In genomic region chr5:100333607-100334380, GRCm38 (mm10) we compare ENCODE assay signal across 18 mouse cellular contexts.
DNase-seq lines count a peak whose midpoint lies in the region; ATAC-seq and TF ChIP-seq lines count a peak whose summit lies in the region.
"Had no signal": no experiment of that assay in that cellular context is flagged by ENCODE, and none has a peak within 500 bp of the region (broad histone marks: within the 10 kb centered on the region; RNA-seq: fewer than 3 reads in every experiment).

No protein-coding gene starts in this region.

- no peak for TF ChIP-seq POLR2A in thymus, adult 2 months (IDR thresholded peaks at IDR 0.05; ENCODE audit: control insufficient read depth, extremely low read depth, insufficient read depth, low read length, poor library complexity)

- no peaks in the 10 kb centered on the region for H3K36me3 ChIP-seq in heart, embryonic 11.5 days (ENCODE audit: control insufficient read depth, insufficient read depth, low read length)
- H3K36me3 ChIP-seq in thymus, adult 2 months (ENCODE audit: control insufficient read depth, insufficient read depth, low read length) = no peaks in the 10 kb centered on the region
- H3K36me3 ChIP-seq in intestine, postnatal 0 days (ENCODE audit: control insufficient read depth, insufficient read depth) = no peaks in the 10 kb centered on the region
- no peaks in the 10 kb centered on the region for H3K36me3 ChIP-seq in neural tube, embryonic 15.5 days
- H3K36me3 ChIP-seq: limb, embryonic 13.5 days; midbrain, embryonic 12.5 days had no signal

- peaks cover 9% of the 10 kb centered on the region for H3K4me1 ChIP-seq in heart, embryonic 11.5 days (ENCODE audit: control insufficient read depth, insufficient read depth, low read length)
- H3K4me1 ChIP-seq in thymus, adult 2 months (replicated peaks; ENCODE audit: control insufficient read depth, insufficient read depth, low read length) = no peaks in the 10 kb centered on the region
- H3K4me1 ChIP-seq in intestine, postnatal 0 days (replicated peaks; ENCODE audit: control insufficient read depth, insufficient read depth, low read length) = no peaks in the 10 kb centered on the region
- 0 out of 2 replicates have a peak, but pooled peaks cover 10% of the 10 kb centered on the region for H3K4me1 ChIP-seq in neural tube, embryonic 15.5 days

- no peak for DNase-seq in heart, postnatal 36 days
- peak; percentile 43 for DNase-seq in thymus, adult 2 months
- DNase-seq in thymus, postnatal 0 days (ENCODE audit: low spot score) = no peak
- DNase-seq in right cerebral cortex, adult 2 months (ENCODE audit: low spot score in 2 of 2) = no peak
- no peak for DNase-seq in urinary bladder, postnatal 25 days (ENCODE audit: low spot score)
- DNase-seq: cerebellum, adult 2 months; embryo, embryonic 11 days; kidney, adult 8-10 months; lung, adult 18-20 months; lung, postnatal 4 days; right cerebral cortex, postnatal 4 days had no signal

- 52% methylated on average over 14 of the region's 14 CpGs for WGBS in heart, embryonic 11.5 days (ENCODE audit: insufficient replicate concordance)
- 80% methylated on average over 14 of the region's 14 CpGs for WGBS in thymus, adult 2 months
- WGBS in intestine, postnatal 0 days = 45% methylated on average over 14 of the region's 14 CpGs
- 65% methylated on average over 14 of the region's 14 CpGs for WGBS in neural tube, embryonic 15.5 days

- H3K27me3 ChIP-seq in heart, embryonic 11.5 days (ENCODE audit: control insufficient read depth, insufficient read depth, low read length) = no peaks in the 10 kb centered on the region
- H3K27me3 ChIP-seq in thymus, adult 2 months (ENCODE audit: control insufficient read depth, insufficient read depth, low read length) = no peaks in the 10 kb centered on the region; the same call in 1 of the 2 replicates
- no peaks in the 10 kb centered on the region for H3K27me3 ChIP-seq in intestine, postnatal 0 days (replicated peaks; ENCODE audit: control insufficient read depth, insufficient read depth, low read length)
- no peaks in the 10 kb centered on the region for H3K27me3 ChIP-seq in neural tube, embryonic 15.5 days (replicated peaks)
- H3K27me3 ChIP-seq: limb, embryonic 13.5 days; midbrain, embryonic 12.5 days had no signal

- intact Hi-C loops in heart, postnatal 36 days (cut with DNase I) = no loop called here

- no peaks in the 10 kb centered on the region for H3K9me3 ChIP-seq in heart, embryonic 11.5 days (replicated peaks; ENCODE audit: control insufficient read depth, low read length)
- H3K9me3 ChIP-seq in intestine, postnatal 0 days (ENCODE audit: control insufficient read depth) = no peaks in the 10 kb centered on the region
- H3K9me3 ChIP-seq in neural tube, embryonic 15.5 days (replicated peaks) = no peaks in the 10 kb centered on the region
- H3K9me3 ChIP-seq: limb, embryonic 13.5 days; midbrain, embryonic 12.5 days had no signal

- H3K27ac ChIP-seq in heart, embryonic 11.5 days (ENCODE audit: low read depth, low read length) = 0 out of 2 replicates have a peak overlapping the region, but pooled peaks have one; percentile 29
- no peak overlapping the region for H3K27ac ChIP-seq in thymus, adult 2 months (ENCODE audit: control insufficient read depth, insufficient read depth, low read length)
- no peak overlapping the region for H3K27ac ChIP-seq in intestine, postnatal 0 days (ENCODE audit: low read depth, low read length)
- H3K27ac ChIP-seq in neural tube, embryonic 15.5 days (replicated peaks) = no peak overlapping the region
- H3K27ac ChIP-seq: limb, embryonic 13.5 days; midbrain, embryonic 12.5 days had no signal

- TF ChIP-seq CTCF in thymus, adult 2 months (IDR thresholded peaks at IDR 0.05; ENCODE audit: borderline replicate concordance, control insufficient read depth, extremely low read depth, insufficient read depth, low read length, poor library complexity) = no peak
- peak; percentile 22; the same call in 1 of the 2 replicates for TF ChIP-seq CTCF in intestine, postnatal 0 days (IDR thresholded peaks at IDR 0.05; ENCODE audit: low read depth)

- ATAC-seq in heart, embryonic 11.5 days (replicated peaks; ENCODE audit: insufficient number of reproducible peaks, low FRiP score, low TSS enrichment) = no peak
- peak; percentile 71 for ATAC-seq in intestine, postnatal 0 days
- ATAC-seq in neural tube, embryonic 15.5 days (ENCODE audit: low FRiP score) = no peak
- ATAC-seq: forebrain, embryonic 16.5 days; Patski had no signal

- no peak overlapping the region for H3K4me2 ChIP-seq in heart, embryonic 11.5 days
- H3K4me2 ChIP-seq in intestine, postnatal 0 days (replicated peaks; ENCODE audit: low read depth) = 0 out of 2 replicates have a peak overlapping the region, but pooled peaks have one; percentile 13
- no peak overlapping the region for H3K4me2 ChIP-seq in neural tube, embryonic 15.5 days
- H3K4me2 ChIP-seq: limb, embryonic 13.5 days; midbrain, embryonic 12.5 days had no signal

- H3K4me3 ChIP-seq in heart, embryonic 11.5 days (ENCODE audit: low read depth, low read length) = no peak overlapping the region
- no peak overlapping the region for H3K4me3 ChIP-seq in thymus, adult 2 months (ENCODE audit: control insufficient read depth, insufficient read depth, low read length)
- H3K4me3 ChIP-seq in intestine, postnatal 0 days (ENCODE audit: low read depth, low read length) = no peak overlapping the region
- no peak overlapping the region for H3K4me3 ChIP-seq in neural tube, embryonic 15.5 days (replicated peaks)
- H3K4me3 ChIP-seq: limb, embryonic 13.5 days; midbrain, embryonic 12.5 days had no signal

- H3K9ac ChIP-seq in heart, embryonic 11.5 days (ENCODE audit: low read depth, low read length) = no peak overlapping the region
- no peak overlapping the region for H3K9ac ChIP-seq in intestine, postnatal 0 days (ENCODE audit: low read depth, low read length)
- no peak overlapping the region for H3K9ac ChIP-seq in neural tube, embryonic 15.5 days (replicated peaks)
- H3K9ac ChIP-seq: limb, embryonic 13.5 days; midbrain, embryonic 12.5 days had no signal
